ENCODE assay signal across 16 mouse cellular contexts in genomic region chr7:82895606-82896005, GRCm38 (mm10). TPM values are rescaled to one million over a fixed set of nuclear protein-coding genes. Genes with fewer than 3 reads are reported as not detected.
DNase-seq lines count a peak whose midpoint lies in the region; ATAC-seq and TF ChIP-seq lines count a peak whose summit lies in the region.
"Had no signal": no experiment of that assay in that cellular context is flagged by ENCODE, and none has a peak within 500 bp of the region (broad histone marks: within the 10 kb centered on the region; RNA-seq: fewer than 3 reads in every experiment).

No protein-coding gene starts in this region.

- WGBS in lung, adult 2 months, result 45% methylated on average over 2 of the region's 2 CpGs

- no peak for TF ChIP-seq POLR2A in lung, adult 2 months (IDR thresholded peaks at IDR 0.05; ENCODE audit: borderline replicate concordance, extremely low read depth, low read depth, low read length)

- TF ChIP-seq CTCF in lung, adult 2 months (IDR thresholded peaks at IDR 0.05; ENCODE audit: insufficient read depth, low read length), result no peak

- no peaks in the 10 kb centered on the region for H3K4me1 ChIP-seq in lung, adult 2 months (ENCODE audit: control insufficient read depth, insufficient read depth, low read length)
- H3K4me1 ChIP-seq: lung, embryonic 15.5 days; midbrain, embryonic 15.5 days had no signal

- H3K4me3 ChIP-seq in lung, adult 2 months (replicated peaks; ENCODE audit: extremely low read depth, low read depth, low read length), result no peak overlapping the region
- H3K4me3 ChIP-seq: forebrain, embryonic 12.5 days; limb, embryonic 13.5 days; lung, embryonic 15.5 days; midbrain, embryonic 15.5 days; neural tube, embryonic 13.5 days had no signal

- intact Hi-C loops in gastrocnemius, postnatal 14 days (cut with DNase I; ENCODE audit: low total_unique reads), result no loop called here
- intact Hi-C loops in gastrocnemius, postnatal 36 days (cut with DNase I), result no loop called here

- ATAC-seq in CD4-positive, CD25-positive, alpha-beta regulatory T cell, adult 4 months, result no peak
- ATAC-seq: midbrain, embryonic 15.5 days had no signal

- DNase-seq in gastrocnemius, postnatal 14 days, result peak; percentile 9
- no peak for DNase-seq in gastrocnemius, postnatal 36 days
- peak; percentile 3 for DNase-seq in lung, postnatal 14 days
- no peak for DNase-seq in lung, adult 2 months
- peak; percentile 41 for DNase-seq in adrenal gland, postnatal 14 days
- peak; percentile 15 for DNase-seq in lung, postnatal 36 days
- DNase-seq in retina, embryonic 14.5 days (ENCODE audit: low spot score), result no peak
- DNase-seq: cerebellum, adult 9-10 months; right cerebral cortex, postnatal 25 days; thymus, postnatal 14 days had no signal

RNA-seq across cellular contexts. Expression of gene Mex3b, which starts 28.5 kb away (rescaled TPM):
- 1 to 10 TPM; 3.3 to 4.2 TPM for total RNA-seq in gastrocnemius, postnatal 14 days (2021)
- under 1 TPM; 0.72 to 0.74 TPM for total RNA-seq in gastrocnemius, postnatal 36 days (2021)
- 11.1 and 12.2 TPM in 2 replicates for polyA plus RNA-seq in lung, adult 2 months (2012; rRNA removed)
- 3.9 and 5.7 TPM in 2 replicates for total RNA-seq in adrenal gland, postnatal 14 days (2021)
- polyA plus RNA-seq in CD4-positive, CD25-positive, alpha-beta regulatory T cell, adult 4 months (2017; shearing (Covaris generic)), result 1 to 10 TPM; 1.8 to 2.9 TPM

Comparison
In these comparisons a context has a peak if more than half of its experiments do, and no peak if none do; other contexts are left out.
1. DNase-seq: peak in gastrocnemius, postnatal 14 days (single experiment), lung, postnatal 14 days (single experiment), adrenal gland, postnatal 14 days (single experiment) and lung, postnatal 36 days (single experiment); none in gastrocnemius, postnatal 36 days (0 of 2), lung, adult 2 months (single experiment) and retina, embryonic 14.5 days (single experiment).